Mouse (Mus musculus) hindbrain, postnatal 0 days (tissue): Measurements from ENCODE around the gene Myh7. TPM values are rescaled to one million over a fixed set of nuclear protein-coding genes. Genes with fewer than 3 reads are reported as not detected.

Experiments
- ATAC-seq: fragments of 200-750 bp; cut with Nextera tagmentation; 2 replicates; pipeline ENCODE4 v1.8.0; 2017; ENCODE audit warnings: mild to moderate bottlenecking, moderate TSS enrichment, moderate library complexity
- DNase-seq: peaks from one replicate; pipeline ENCODE4 v3.0.0-alpha.2; 2015; ENCODE audit warnings: low spot score
- H3K27ac ChIP-seq: fragments of 300-500 bp; sonication (generic); 2 replicates; pipeline ENCODE4 v1.5.1; 2014; ENCODE audit warnings: mild to moderate bottlenecking
- H3K27me3 ChIP-seq: fragments of 300-500 bp; sonication (generic); 2 replicates; pipeline ENCODE4 v1.6.1; 2014; ENCODE audit warnings: low read length, mixed read lengths; ENCODE audit not compliant: insufficient read depth
- H3K36me3 ChIP-seq: fragments of 300-500 bp; sonication (generic); 2 replicates; pipeline ENCODE4 v1.6.1; 2014; ENCODE audit warnings: low read length, mixed read lengths; ENCODE audit not compliant: insufficient read depth
- H3K4me1 ChIP-seq: fragments of 300-500 bp; sonication (generic); 2 replicates; pipeline ENCODE4 v1.6.1; 2014; ENCODE audit warnings: antibody characterized with exemption, low read length, mixed read lengths; ENCODE audit not compliant: insufficient read depth
- H3K4me2 ChIP-seq: fragments of 300-500 bp; sonication (generic); 2 replicates; pipeline ENCODE4 v1.6.1; 2014; ENCODE audit warnings: low read depth, mild to moderate bottlenecking, low read length, moderate library complexity, mixed read lengths
- H3K4me3 ChIP-seq: fragments of 300-500 bp; sonication (generic); 2 replicates; pipeline ENCODE4 v1.5.1; 2014; ENCODE audit warnings: low read length
- H3K9ac ChIP-seq: fragments of 300-500 bp; sonication (generic); replicated peaks from 2 replicates; pipeline ENCODE4 v1.6.1; 2014; ENCODE audit warnings: mild to moderate bottlenecking, low read length, moderate library complexity, mixed read lengths
- H3K9me3 ChIP-seq: fragments of 300-500 bp; sonication (generic); 2 replicates; pipeline ENCODE4 v1.6.1; 2016; ENCODE audit warnings: low read length, mixed read lengths
- CTCF ChIP-seq: IDR thresholded peaks from 2 replicates; pipeline ENCODE4 v1.5.1; 2016; ENCODE audit warnings: antibody characterized with exemption, control low read depth, low read depth
- WGBS: fragments of 180-500 bp; shearing (Covaris S2); extraction: QIAGEN DNeasy Blood & Tissue Kit; methylation state at CpG from one replicate; pipeline ENCODE4 v1.1.7; 2014; 5-methylcytosine and 5-hydroxymethylcytosine counted together
- polyA plus RNA-seq: library from polyadenylated mRNA; unstranded; fragments of >200 nt; fragmentation: Nextera tagmentation; extraction: Ambion mirVana; gene quantifications from 2 replicates; pipeline ENCODE4 v1.2.1, GENCODE M21; 2015
- total RNA-seq: library from RNA; depleted of rRNA; stranded (reverse); fragments of >200 nt; gene quantifications from 2 replicates; pipeline ENCODE4 v1.2.3, GENCODE M21; 2014

Gene Myh7
- total and polyA plus RNA-seq, 2 experiments from 2014 or later = 2.0 to 8.6 TPM

DNA sequence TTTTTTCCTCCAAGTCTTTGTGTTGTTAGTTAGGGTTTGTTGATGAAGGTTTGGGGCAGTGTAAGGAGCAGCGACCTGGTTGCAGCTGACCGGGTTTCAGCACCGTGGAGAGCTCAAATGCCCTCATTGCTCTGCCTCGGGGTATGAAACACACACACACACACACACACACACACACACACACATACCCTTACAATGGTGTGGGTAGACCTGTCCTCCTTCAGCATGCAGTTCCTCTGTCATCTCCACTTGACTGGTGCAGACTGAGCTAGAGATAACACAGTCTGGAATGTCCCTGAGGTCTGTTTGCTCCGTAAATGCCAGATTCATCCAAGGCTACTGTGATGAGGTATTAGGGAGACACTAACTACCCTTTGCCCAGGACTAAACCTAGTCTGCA is 32.8 kb upstream of the Myh7 start:
- Histone ChIP-seq H3K36me3 (peaks cover 11% of the 10 kb centered on the region), H3K27me3 (no peaks in the 10 kb centered on the region), H3K4me3 (no peak overlapping the region), H3K27ac (peak overlapping the region; percentile 74; the same call in 1 of the 2 replicates), H3K9me3 (no peaks in the 10 kb centered on the region), H3K4me1 (peaks cover 7% of the 10 kb centered on the region), H3K9ac (no peak overlapping the region), H3K4me2 (no peak overlapping the region)
- ATAC-seq (no peak), DNase-seq (no peak)
- no peak for TF ChIP-seq CTCF
- 24% methylated on average over 5 of the region's 5 CpGs for WGBS

GRCm38 (mm10) chr14:55025527-55025926 is 31.1 kb upstream of the Myh7 start:
- H3K27ac ChIP-seq = no peak overlapping the region
- H3K4me2 ChIP-seq = no peak overlapping the region
- no peaks in the 10 kb centered on the region for H3K9me3 ChIP-seq
- H3K36me3 ChIP-seq = peaks cover 28% of the 10 kb centered on the region
- no peak overlapping the region for H3K9ac ChIP-seq
- ATAC-seq = no peak
- 79% methylated on average over 5 of the region's 5 CpGs for WGBS
- no peak overlapping the region for H3K4me3 ChIP-seq
- no peak for DNase-seq
- H3K4me1 ChIP-seq = peaks cover 7% of the 10 kb centered on the region
- H3K27me3 ChIP-seq = no peaks in the 10 kb centered on the region
- peak; percentile 53 for TF ChIP-seq CTCF

DNA sequence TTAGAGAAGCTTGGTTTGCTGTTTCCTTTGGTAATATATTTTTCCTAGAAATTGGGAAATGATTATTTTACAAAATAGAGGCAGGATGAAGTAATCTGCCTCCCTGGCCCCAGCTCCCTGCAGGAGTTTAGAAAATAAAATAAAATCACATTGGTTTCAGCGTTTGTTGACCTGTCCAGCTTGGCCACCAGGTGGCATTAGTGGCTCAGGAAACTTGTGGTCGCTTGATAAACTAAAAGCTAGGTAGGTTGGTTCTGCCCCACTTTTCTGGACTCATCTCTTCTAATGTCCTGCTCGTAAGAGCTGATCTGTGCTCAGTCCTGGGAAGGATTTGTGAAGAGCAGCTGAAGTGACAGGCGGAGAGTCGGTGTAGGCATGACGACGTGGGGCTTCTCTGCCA is 29.8 kb upstream of the Myh7 start:
- no peak overlapping the region for H3K27ac ChIP-seq
- DNase-seq (peak; percentile 89), ATAC-seq (peak; percentile 29; the same call in 1 of the 2 replicates)
- no peaks in the 10 kb centered on the region for H3K27me3 ChIP-seq
- no peak overlapping the region for H3K4me2 ChIP-seq
- H3K4me3 ChIP-seq = no peak overlapping the region
- H3K36me3 ChIP-seq = peaks cover 30% of the 10 kb centered on the region
- TF ChIP-seq CTCF = peak; percentile 87
- peaks cover 5% of the 10 kb centered on the region for H3K4me1 ChIP-seq
- 58% methylated on average over 7 of the region's 7 CpGs for WGBS
- no peaks in the 10 kb centered on the region for H3K9me3 ChIP-seq
- no peak overlapping the region for H3K9ac ChIP-seq

GRCm38 (mm10) chr14:55023011-55023410 is 28.6 kb upstream of the Myh7 start:
- H3K4me1 ChIP-seq = no peaks in the 10 kb centered on the region; the same call in 1 of the 2 replicates
- no peak for ATAC-seq
- peaks cover 30% of the 10 kb centered on the region for H3K36me3 ChIP-seq
- DNase-seq = no peak
- no peak overlapping the region for H3K4me3 ChIP-seq
- H3K9me3 ChIP-seq = no peaks in the 10 kb centered on the region
- H3K4me2 ChIP-seq = no peak overlapping the region
- no peak overlapping the region for H3K27ac ChIP-seq
- 92% methylated on average over 15 of the region's 15 CpGs for WGBS
- no peaks in the 10 kb centered on the region for H3K27me3 ChIP-seq
- H3K9ac ChIP-seq = no peak overlapping the region
- no peak for TF ChIP-seq CTCF

DNA sequence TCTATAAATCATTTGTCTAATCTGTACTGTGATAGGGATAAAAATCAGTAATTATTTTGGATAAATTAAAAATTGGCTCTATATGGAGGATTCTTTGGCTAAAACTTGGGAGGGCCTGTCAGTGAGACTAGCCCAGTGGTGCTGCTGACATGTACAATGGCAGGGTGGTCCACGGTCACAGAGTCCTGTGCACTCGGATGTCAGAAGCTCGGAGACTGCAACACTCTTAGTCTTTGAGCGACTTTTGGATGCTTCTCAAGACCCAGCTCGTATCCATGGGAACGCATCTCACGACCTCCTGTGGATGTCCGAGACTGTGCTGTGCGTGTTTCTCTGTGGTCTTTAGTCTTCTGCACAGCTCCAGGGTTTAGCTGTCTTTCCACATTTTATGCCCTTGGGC is 26.0 kb upstream of the Myh7 start:
- 33% methylated on average over 9 of the region's 9 CpGs for WGBS
- Histone ChIP-seq H3K4me2 (no peak overlapping the region), H3K27ac (no peak overlapping the region), H3K27me3 (no peaks in the 10 kb centered on the region), H3K9ac (no peak overlapping the region), H3K9me3 (no peaks in the 10 kb centered on the region), H3K4me3 (no peak overlapping the region), H3K36me3 (peaks cover 35% of the 10 kb centered on the region), H3K4me1 (no peaks in the 10 kb centered on the region)
- ATAC-seq (peak; percentile 60), DNase-seq (peak; percentile 43)
- TF ChIP-seq CTCF = no peak

GRCm38 (mm10) chr14:55016876-55017275 is 22.4 kb upstream of the Myh7 start:
- Histone ChIP-seq H3K4me1 (no peaks in the 10 kb centered on the region), H3K4me3 (no peak overlapping the region), H3K9me3 (no peaks in the 10 kb centered on the region), H3K27ac (no peak overlapping the region), H3K27me3 (no peaks in the 10 kb centered on the region), H3K36me3 (peaks cover 20% of the 10 kb centered on the region; the same call in 1 of the 2 replicates), H3K9ac (no peak overlapping the region), H3K4me2 (no peak overlapping the region)
- WGBS = 93% methylated on average over 16 of the region's 16 CpGs
- ATAC-seq (no peak), DNase-seq (no peak)
- no peak for TF ChIP-seq CTCF

DNA sequence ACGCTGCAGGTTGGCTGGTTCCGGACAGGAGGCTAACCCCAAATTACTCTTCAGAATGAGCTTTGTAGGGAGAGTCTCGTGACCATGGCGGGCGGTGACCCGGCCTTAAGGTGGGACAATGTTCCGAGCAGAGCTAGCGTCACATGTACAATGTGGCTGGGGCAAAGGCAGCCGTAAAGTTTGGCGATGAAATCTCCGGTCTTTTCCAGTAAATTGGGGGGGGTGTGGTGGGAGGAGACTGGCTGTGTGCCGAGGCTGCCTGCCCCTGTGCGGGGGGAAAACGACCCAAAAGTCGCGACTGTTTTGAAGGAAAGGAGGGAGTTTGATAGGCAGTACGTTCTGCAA is 21.3 kb upstream of the Myh7 start:
- Histone ChIP-seq H3K36me3 (peaks cover 9% of the 10 kb centered on the region; the same call in 1 of the 2 replicates), H3K9ac (peak overlapping the region; percentile 73), H3K27me3 (no peaks in the 10 kb centered on the region), H3K4me3 (peak overlapping the region; percentile 83), H3K9me3 (no peaks in the 10 kb centered on the region), H3K4me1 (no peaks in the 10 kb centered on the region), H3K4me2 (peak overlapping the region; percentile 80), H3K27ac (peak overlapping the region; percentile 82)
- TF ChIP-seq CTCF = no peak
- under 1% methylated on average over 17 of the region's 17 CpGs for WGBS
- no peak for DNase-seq
- no peak; the same call in 1 of the 2 replicates for ATAC-seq
